Mouse (Mus musculus) gastrocnemius, postnatal 25 days (tissue): ENCODE measurements at regions not wholly inside any gene's neighbourhood (a gene's known extent, or its start where the extent isn't known, plus 50 kb on each side); places are given as distances from the start of the nearest gene placed in this dataset.

Source experiments
- DNase-seq: peaks from one replicate; pipeline ENCODE4 v3.0.0; 2022

- DNase-seq: no peak
Measured at GRCm38 (mm10) chr2:50627501-50627900, 330.9 kb upstream of the Mmadhc start.

DNA sequence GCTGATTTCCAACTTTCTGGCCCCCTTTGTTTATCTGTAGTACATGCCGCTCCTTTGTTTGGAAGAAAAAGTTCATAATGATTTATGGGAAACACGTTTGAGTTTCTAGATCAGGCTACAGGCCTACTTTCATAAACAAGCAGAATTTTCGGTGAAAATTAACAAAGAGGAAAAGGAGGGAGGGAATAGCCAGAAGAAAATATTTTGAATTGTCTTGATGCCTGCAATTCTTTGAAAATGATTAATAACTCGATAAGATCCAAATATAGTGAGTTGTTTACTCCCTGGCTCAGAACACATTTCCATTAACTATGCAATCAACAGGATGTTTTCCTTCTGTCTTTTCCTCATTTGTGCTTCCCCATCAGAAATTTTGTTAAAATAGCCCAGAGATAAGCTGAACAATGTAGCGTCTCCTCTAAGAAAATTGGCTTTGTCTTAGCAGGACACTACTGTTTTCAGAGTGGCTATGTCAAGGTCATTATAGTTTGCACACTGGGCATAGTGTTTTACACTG lies 328.7 kb upstream of the Mmadhc start:
- no peak for DNase-seq

DNA sequence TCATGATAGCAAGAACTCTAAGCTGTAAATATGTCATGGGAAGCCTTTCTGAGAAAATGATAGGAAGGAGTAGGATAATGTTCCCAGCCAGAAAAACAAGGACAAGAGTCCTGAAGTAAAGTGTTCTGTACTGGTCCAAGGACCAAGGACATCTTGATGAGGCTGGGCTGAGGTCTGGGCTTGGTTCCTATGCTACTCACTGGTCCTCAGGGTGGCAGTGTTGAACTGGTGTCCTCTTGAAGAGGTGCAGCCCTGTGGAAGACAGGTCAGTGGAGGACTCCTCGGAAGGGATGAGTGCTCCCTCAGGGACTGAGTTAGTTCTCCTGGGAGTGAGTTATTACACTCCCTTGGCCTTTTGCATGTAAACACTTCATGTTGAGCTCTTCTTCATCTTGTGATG lies 312.5 kb upstream of the Mmadhc start:
- peak; percentile 13 for DNase-seq

- DNase-seq: peak; percentile 10
Measured at GRCm38 (mm10) chr2:50589195-50589594, 292.6 kb upstream of the Mmadhc start.

- DNase-seq: no peak
Measured at GRCm38 (mm10) chr2:50588652-50589051, 292.1 kb upstream of the Mmadhc start.

GRCm38 (mm10) chr2:50586321-50587050 lies 289.9 kb upstream of the Mmadhc start:
- no peak for DNase-seq

GRCm38 (mm10) chr2:50579620-50580019 lies 283.0 kb upstream of the Mmadhc start:
- no peak for DNase-seq

GRCm38 (mm10) chr2:50578278-50579043 lies 281.9 kb upstream of the Mmadhc start:
- peak; percentile 14 for DNase-seq

- DNase-seq: no peak
Measured at GRCm38 (mm10) chr2:50577736-50578135, 281.1 kb upstream of the Mmadhc start.

DNA sequence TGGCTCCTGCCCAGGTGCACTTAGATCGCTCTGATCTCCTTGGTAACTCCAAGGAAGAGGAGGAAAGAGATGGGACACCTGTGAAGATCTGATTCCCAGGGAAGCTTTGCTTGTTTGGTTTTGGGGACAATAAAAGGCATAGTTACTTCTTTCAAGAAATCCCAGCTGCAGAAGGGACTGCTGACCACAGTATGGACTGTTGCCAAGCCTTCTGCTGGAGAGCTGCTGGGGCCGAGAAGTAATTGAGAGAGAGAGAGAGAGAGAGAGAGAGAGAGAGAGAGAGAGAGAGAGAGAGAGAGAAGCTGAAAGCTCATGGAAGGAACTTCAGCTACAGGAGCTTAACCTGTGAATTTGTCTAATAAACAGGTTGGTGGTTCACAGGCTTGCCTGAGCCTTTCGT lies 276.9 kb upstream of the Mmadhc start:
- no peak for DNase-seq

- DNase-seq: no peak
Measured at GRCm38 (mm10) chr2:50571021-50571420, 274.4 kb upstream of the Mmadhc start.

- DNase-seq: no peak
Measured at GRCm38 (mm10) chr2:50569502-50570285, 273.1 kb upstream of the Mmadhc start.

- DNase-seq: no peak
Measured at GRCm38 (mm10) chr2:50568777-50569501, 272.3 kb upstream of the Mmadhc start.

DNA sequence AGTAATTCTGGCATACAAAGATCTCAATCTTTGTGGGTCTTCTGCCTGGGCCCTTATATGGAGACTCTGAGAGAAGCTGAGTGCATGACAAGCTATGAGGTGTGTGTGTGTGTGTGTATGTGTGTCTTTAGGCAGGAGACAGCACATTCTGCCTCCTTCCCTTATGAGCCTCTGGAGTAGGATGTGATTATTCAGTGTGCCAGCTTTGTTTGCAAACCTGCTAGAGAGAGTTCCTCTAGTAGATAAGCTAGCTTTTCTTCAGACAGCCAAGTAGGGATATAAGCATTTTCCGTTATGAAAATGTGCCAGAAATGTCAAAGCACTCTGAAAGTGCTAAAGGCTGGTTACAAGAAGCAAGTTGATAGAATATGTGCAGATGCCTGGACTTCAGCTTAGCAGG lies 270.9 kb upstream of the Mmadhc start:
- no peak for DNase-seq

DNA sequence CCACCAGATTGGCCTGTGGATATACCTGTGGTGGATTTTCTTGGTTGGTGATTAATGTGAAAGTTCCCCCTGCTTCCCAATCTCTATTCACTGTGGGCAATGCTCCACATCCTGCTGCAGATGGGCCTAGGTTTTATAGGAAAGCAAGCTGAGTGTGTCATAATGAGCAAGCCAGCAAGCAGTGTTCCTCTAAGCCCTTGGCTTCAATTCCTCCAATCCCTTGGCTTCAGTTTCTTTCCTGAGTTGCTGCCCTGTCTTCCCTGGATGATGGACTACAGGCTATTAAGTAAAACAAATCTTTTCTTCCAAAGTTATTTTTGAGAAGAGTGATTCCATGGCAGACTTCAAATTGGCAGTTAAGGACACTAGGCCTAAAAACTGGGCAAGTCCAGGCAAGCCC lies 257.4 kb upstream of the Mmadhc start:
- DNase-seq: no peak

- DNase-seq: no peak
Measured at GRCm38 (mm10) chr2:50552437-50552836, 255.8 kb upstream of the Mmadhc start.

- DNase-seq: no peak
Measured at GRCm38 (mm10) chr2:50549871-50550270, 253.3 kb upstream of the Mmadhc start.

DNA sequence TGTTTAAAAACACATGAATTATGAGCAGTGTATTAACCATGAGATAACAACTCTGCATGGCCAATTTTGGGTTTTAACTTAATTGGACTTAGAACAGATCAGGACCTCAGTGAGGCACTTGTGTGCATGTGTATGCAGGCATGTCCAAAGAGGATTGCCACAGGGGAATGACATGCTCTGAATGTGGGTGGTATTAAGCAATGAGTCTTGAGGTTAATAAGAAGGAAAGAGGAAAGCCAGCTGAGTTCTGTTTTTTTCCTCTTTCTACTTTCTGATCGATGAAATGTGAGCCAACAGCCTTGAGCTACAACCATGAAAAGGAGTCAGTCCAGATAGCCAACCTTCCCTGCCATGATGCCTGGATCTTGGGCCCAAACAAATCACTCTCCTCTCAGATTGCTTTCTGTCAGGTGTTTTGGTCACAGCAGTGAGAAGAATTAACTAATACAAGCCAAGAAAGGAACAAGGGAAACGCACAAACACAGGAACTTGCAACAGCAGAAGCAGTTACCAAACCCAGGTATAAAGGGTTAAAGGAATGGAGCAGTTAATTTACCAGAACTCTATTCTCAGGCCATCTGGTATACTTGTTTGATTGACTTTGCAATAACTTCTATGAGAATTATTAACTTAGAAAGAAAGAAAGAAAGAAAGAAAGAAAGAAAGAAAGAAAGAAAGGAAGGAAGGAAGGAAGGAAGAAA lies 243.3 kb upstream of the Mmadhc start:
- no peak for DNase-seq

- no peak for DNase-seq
Measured at GRCm38 (mm10) chr2:50538068-50538467, 241.5 kb upstream of the Mmadhc start.

GRCm38 (mm10) chr2:50535085-50535878 lies 238.7 kb upstream of the Mmadhc start:
- DNase-seq: no peak

DNA sequence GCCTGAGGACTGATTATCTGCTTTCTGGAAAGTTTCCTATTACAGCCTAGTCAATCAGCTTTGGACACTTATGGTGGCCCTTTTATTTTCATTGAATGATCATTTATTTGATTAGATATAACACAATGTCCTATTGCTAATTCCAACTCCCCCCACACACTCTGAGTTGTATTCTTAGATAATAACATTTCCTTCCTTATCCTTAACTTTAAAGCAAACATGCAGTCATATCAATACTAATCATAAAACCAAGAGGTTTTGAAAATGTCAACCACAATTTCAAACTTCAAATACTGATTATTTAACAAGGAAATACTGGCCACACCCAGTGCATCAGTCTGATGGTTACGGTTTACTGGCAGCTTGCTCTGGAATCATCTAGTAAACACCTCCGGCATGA lies 237.1 kb upstream of the Mmadhc start:
- DNase-seq: no peak
